Mouse (Mus musculus) bone marrow, adult 2 months (tissue): ENCODE measurements at regions not wholly inside any gene's neighbourhood (a gene's known extent, or its start where the extent isn't known, plus 50 kb on each side); places are given as distances from the start of the nearest gene placed in this dataset.

Source experiments
- CTCF ChIP-seq: fragments of 200-500 bp; IDR thresholded peaks from 2 replicates; pipeline ENCODE4 v1.5.1; 2011; ENCODE audit warnings: low read length, control low read depth; ENCODE audit not compliant: control insufficient read depth, insufficient read depth
- POLR2A ChIP-seq: fragments of 200-500 bp; IDR thresholded peaks from 2 replicates; pipeline ENCODE4 v1.6.1; 2011; ENCODE audit warnings: low read depth, mild to moderate bottlenecking, control low read depth, low read length, borderline replicate concordance; ENCODE audit not compliant: control insufficient read depth

DNA sequence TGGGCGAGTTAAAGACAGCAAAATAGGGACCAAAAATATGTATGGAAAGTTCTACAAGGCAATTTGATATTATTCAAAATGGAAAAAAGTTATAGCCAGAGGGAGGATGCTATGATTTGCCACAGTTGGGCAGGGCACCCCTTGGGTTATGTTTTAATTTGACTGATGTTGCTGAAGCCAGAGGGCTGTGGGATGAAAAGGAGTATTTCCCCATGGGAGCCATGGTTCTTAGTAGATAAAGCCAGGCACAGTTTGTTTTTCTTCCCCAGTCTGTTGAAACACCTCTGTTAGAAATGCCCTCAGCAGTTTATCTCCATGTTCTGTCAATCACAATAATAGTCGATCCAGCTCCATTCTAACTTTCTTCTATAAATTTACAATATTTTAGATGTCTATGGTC lies 82.6 kb upstream of the Gm11146 start:
- no peak for TF ChIP-seq CTCF
- TF ChIP-seq POLR2A, result no peak
